Mouse (Mus musculus) thymus, postnatal 36 days (tissue): ENCODE results near the gene B3galnt2.
"Not testable (repeated sequence)": the region's sequence is repeated elsewhere in the genome, so short reads cannot be mapped to it uniquely, and the experiment has no call there.

Experiments used
- DNase-seq, 2 experiments: peaks; one replicate each; pipeline ENCODE4 v3.0.0; 2022; ENCODE audit warnings: mixed read lengths in 2 of 2

The B3galnt2 gene

DNA sequence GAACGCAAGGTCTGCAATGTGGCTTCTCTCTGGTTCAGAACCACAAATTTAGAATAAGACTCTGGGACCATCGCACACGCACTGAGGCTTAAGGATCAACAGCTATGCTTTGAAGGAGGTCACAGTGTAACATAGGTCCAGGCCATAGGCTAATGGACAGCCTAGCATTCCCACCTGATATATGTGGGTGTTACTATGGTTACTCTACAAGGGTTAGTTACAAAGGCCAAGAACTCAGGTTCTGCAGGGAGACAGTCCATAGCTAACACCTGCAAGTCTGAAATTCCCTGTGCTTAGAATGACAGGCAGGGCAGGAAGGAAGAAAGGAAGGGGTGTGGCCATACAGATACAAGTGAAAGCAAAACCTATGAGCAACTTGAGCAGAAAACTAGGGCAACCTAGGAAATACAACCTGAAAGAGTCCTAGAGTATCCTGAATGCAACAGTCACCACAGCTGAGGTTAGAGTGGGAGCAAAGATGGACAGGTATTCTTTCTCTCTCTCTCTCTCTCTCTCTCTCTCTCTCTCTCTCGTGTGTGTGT lies 57.3 kb downstream of the B3galnt2 start:
- no peak for DNase-seq

DNA sequence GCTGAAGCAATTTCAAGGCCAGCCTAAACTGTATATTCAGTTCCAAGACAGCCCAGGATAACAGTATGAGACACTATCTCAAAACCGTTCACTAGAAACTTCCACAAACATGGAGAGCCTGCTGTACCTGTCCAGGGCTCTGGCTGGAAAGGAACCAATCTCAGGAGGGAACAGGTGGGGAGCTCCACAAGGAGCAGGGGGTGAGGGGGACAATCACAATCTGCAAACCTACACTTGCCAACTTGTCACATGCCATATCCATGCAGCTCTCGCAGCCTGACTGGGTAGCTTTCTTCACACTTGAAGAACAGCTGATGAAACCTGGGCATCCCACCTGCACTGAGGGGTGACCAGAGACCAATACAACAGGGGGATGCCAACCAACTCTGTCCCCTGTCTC lies 59.7 kb downstream of the B3galnt2 start:
- DNase-seq, result no peak

DNA sequence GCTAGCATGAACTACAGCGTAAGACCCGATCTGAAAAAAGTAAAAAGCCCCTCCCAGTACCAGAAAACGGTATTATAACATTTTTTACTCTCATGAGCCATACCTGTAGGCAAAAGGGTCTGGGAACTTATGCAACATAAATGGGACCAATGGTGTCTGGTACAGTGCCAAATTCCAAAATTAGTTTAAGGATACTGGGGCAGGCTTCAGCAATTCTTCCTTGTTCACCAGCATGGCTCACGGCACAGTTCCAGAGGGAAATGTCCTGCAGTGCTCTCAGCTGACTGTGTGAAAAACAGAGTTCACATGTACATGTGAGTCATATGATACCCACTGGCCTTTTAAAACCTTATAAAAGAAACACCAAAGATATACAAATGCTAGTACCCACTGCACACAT lies 60.3 kb downstream of the B3galnt2 start:
- no peak for DNase-seq

DNA sequence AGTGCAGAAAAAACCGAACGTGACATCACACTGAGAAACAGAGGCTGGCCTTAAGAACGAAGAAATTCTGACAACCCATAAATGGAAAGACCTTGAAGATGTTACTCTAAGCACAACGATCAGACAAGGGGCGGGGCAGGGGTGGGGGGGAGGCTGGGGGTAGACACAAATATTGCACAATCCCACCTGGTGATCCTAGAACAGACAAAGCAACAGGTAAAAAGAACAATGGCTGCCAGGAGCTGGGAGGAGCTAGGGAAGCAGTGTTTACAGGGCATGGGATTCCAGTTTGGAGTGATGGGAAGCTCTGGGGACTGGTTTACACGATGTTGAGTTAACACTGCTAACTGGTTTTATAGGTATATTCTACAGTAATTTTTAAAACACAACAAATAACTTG lies 61.3 kb downstream of the B3galnt2 start:
- no peak for DNase-seq

DNA sequence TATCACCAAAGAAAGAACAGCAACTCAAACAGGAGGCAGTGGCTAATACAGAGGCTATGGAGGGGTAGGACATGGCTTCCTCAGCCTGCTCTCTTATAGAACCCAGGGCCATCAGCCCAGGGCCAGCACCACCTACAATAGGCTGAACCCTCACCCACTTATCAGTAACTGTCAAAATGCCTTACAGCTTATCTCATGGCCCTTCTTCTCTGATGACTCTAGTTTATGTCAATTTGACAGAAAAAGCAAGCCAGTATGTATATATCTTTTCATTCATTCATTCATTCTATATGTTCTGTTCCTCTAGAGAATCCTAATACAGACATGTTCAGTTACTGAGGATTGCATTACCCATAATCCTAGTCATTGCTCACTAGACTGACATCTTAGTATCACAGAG lies 64.0 kb downstream of the B3galnt2 start:
- DNase-seq, result no peak

DNA sequence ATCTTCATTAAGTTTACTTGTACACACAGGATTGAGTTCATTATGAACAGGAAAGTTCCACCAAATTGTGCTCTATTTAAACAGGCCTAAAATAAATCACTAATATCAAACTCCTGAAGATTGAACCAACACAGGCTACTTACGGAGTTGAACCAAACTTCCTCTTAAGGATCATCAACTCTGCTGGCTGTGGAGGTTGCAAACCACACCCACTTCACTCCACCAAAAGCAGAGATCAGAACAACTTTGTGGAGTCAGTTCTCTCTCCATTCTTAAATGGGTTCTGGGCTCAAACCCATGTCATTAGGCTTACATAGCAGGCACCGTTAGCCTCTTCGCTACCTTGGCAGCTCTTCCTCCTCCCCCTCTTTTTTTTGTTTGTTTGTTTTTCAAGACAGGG lies 64.6 kb downstream of the B3galnt2 start:
- DNase-seq, result no peak

DNA sequence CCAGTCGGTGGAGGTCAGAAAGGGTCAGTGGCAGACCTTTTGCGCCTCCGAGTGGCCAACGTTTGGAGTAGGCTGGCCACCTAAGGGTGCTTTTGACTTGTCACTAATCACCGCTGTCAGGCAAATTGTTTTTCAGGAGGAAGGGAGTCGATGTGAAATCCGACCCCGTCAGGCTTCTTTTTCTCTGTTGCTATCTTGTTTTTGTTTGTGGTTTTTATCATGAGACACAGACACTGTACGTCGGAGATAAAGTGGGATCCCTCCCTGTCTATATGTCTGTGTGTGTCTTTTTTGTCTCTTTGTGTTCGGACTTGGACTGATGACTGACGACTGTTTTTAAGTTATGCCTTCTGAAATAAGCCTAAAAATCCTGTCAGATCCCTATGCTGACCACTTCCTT lies 67.1 kb downstream of the B3galnt2 start:
- not testable (repeated sequence) for DNase-seq

DNA sequence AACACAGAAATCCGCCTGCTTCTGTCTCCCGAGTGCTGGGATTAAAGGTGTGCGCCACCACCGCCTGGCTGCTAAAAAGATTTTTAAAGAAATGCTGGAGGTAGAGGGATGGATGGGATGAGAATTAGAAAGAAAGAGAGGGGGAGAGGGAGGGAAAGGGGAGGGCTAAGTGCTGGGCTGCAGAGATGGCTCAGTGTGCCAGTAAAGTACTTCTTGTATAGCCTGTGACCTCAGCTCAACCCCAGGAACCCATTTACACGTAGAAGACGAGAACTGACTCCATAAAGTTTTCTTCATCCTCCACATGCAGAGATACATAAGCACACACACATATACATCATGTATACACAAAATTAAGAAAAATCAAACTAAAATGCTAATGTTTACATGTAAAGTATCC lies 71.3 kb downstream of the B3galnt2 start:
- no peak for DNase-seq

DNA sequence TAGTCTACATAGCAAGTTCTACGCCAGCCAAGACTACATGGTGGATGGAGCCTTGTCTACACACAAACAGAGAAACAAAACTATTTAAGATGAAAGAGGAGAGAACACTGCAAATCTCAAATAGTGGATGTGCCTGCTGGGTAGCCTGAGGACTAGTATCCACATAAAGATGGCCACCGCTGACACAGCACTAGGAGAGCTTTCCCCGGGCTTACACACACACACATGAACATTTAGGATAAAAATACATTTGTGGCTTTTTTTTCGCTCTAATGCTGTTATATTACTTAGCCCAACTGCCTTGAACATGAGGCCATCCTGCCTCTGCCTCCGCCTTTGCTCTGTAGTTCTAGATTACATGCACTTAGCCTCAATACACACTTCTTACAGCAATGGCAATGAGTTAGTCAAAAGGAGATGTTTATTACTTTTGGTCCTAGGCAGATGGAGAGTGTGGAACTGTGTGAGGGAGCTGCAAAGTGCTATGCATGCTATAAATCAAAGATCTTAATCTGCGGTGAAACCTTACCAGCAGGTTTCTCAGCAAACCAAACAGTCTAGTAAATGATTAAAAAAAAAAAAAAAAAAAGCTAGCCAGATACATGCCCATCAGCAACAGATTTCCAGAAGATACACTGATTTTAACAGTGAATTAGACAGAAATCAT lies 72.0 kb downstream of the B3galnt2 start:
- DNase-seq, result no peak

DNA sequence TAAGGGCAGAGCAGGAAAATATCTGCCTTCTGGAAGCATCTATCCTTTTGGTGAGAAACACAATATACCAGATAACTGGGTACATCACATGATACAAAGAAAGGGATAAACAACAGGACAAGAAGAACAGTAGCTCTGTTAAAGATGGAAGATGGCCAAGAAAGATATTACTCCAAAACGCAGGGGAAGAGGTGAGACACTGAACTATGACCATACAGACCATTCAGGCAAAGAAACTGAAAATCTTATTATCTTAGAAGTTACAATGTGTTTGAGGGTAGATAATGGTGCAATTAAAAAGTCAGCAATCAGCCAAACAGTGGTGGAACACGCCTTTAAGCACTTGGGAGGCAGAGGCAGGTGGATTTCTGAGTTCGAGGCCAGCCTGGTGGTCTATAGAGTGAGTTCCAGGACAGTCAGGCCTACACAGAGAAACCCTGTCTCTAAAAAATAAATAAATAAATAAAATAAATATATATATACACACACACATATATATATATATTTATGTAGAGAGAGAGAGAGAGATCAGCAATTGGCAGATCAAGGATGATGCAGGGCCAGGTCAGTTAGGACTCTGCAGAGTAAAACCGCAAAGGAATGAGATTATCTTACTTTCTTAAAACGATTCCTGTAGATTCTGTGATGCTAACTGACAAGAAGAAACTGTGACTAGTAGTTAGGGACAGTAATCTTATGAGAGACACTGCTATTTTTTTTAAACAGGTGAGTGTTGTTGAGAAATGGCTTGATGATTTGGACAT lies 79.2 kb downstream of the B3galnt2 start:
- DNase-seq, result no peak

DNA sequence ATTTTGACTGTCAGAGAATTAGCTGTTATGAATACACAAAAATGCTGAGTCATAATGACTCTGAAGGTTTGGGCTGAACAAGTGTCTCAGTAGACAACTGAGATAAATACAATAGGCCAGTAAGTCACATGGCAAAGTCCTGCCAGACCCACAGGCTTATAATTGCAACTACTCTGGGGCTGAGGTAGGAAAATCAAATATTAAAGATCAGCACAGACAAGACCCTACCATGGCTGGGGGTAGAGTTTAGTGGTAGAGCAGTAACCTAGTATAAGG lies 79.7 kb downstream of the B3galnt2 start:
- DNase-seq, result no peak

DNA sequence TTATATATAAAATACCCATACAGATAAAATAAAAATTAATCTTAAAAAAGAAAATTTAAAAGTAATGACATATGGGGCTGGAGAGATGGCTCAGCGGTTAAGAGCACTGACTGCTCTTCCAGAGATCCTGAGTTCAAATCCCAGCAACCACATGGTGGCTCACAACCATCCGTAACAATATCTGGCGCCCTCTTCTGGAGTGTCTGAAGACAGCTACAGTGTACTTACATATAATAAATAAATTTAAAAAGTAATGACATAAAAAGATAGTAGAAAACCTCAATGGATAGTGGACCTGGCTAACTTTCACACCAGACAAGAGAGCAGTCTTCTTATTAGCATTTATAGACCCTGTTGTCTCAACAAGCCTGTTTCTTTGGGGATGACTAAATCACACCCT lies 81.1 kb downstream of the B3galnt2 start:
- DNase-seq, result not testable (repeated sequence)

DNA sequence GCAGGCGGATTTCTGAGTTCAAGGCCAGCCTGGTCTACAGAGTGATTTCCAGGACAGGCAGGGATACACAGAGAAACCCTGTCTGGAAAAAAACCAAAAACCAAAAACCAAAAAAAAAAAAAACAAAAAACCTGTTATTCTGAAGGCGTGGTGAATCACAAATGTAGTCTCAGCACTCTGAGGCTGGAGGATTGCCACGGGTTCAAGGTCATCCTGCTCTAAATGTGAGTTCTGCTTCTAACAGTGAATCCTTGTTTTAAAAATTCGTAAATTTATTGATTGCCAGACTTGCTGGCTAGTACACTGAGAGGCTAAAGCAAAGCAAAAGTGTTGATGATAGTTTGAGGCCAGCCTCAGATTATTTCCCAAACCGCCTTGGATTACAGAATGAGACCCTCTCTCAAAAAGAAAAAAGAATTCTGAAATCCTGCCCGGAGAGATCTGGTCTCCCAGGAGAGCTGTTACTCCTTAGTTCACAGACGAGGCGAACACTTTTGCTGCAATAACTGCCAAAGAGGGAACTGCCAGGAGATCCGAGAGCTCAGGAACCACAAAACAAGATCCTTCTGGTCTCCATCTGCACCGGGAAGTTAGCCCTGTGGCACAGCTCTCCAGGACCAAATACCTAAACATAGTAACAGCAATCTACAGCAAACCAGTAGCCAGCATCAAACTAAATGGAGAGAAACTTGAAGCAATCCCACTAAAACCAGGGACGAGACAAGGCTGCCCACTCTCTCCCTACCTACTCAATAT lies 81.8 kb downstream of the B3galnt2 start:
- DNase-seq, result no peak

DNA sequence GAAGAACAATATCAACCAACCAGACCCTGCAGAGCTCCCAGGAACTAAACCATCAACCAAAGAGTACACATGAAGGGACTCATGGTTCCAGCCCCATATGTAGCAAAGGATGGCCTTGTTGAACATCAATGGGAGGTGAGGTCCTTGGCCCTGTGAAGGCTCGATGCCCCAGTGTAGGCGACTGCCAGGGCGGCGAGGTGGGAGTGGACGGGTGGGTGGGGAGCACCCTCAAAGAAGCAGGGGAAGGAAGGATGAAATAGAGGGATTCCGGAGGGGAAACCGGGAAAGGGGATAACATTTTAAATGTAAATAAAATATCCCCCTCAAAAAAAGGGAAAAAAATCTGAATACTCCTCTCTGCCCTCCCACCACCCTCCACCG lies 84.6 kb downstream of the B3galnt2 start:
- DNase-seq, result no peak

DNA sequence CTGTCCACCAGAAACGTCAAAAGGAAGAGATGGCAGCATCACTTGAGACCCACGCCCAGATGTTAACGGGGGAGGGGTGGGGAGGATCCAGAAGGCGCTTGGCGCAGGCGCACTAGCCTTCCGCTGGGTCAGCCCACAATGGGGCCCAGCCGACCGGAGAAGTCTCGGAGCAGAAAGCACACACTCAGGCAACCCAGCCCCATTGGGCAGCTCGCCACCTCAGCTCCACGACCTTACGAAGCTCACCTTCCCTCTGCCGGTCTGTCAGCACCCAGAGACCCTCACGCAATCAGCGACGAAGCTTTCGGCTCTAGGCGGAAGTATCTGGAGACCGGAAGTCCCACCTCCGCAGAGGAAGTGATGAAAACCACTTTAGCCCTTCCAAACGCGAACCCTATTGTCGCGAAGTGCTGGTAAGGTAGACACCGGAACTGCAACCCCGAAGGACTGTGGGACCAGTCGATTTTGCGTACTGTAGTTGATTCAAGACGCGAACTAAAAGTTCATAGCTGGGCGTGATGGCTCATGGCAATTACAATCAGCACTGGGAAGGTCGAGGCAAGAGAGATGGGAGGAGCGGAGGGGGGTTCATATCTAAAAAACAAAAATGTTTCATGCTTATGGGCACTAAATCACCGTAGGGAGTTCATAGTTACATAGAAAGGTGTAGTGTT lies 85.2 kb downstream of the B3galnt2 start, which contains the start of gene Tbce:
Gene Tbce, minus strand, starts transcription at position 347 of the 674 bp plus-strand sequence.
- peak; percentile 90 to 92 for DNase-seq

DNA sequence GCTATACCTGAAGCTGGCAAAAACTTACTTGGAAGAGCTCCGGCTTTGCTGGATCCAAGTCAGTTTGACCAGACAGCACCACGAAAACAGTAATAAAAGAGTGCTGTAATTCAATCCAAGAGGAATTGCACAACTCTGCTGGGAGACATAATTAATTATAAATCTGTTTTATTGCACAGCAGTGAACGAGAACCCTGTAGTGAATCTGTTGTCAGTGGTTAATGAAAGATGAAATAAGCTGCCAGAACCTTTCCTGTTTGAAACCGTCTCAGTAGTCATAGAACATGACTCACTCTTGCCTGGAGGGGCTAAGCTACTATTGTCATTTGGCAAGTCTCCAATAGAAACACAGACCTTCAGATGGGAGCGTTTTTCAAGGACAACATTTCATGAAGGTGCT lies 85.9 kb downstream of the B3galnt2 start:
- no peak for DNase-seq

DNA sequence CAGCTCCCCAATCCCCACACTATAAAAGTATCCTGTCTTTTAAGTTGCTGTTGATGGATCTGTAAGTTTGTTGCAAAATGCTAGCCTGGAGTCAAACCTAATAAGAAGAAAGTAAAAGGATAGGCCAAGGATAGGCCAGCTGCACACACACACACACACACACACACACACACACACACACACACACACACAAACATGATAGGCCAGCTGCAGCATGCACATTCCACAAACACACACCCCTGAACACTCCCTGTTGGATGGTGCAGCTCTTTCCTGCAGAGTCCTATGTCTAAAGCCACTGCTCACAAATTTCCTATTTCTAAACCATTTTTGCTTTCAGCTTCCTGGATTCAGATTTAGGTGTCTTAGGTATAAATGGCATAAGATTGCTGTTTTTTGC lies 89.6 kb downstream of the B3galnt2 start:
- DNase-seq, result no peak

DNA sequence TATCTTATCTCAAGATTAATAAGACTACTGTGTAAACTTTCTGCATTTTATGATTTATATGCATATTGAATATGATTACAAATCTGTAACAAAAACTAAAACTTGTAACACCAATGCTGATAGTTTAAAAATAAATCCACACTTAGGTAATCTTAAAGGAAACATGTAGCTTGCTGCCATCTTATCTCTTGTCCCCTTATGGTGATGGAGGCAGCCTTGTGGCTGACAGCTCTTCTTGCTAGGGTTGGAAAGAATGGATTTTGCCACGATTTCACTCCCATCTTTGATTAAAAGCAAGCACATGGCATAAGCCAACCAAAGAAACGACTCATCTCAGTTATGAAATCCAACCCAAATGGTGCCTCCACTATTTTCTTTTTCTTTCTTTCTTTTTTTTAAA lies 90.3 kb downstream of the B3galnt2 start:
- DNase-seq, result no peak
